Mouse (Mus musculus): ENCODE data around the gene Nhej1. TPM values are rescaled to one million over a fixed set of nuclear protein-coding genes. Genes with fewer than 3 reads are reported as not detected.

The Nhej1 gene
- total RNA-seq, 1 experiment, result 7.7 TPM

GRCm38 (mm10) chr1:74927621-74928296 is 197.2 kb downstream of the Nhej1 start:
- Histone ChIP-seq H3K9me3 (ENCODE audit: control insufficient read depth, insufficient read depth, low read depth, low read length) (no peaks in the 10 kb centered on the region), H3K4me1 (ENCODE audit: control insufficient read depth in 2 of 2, insufficient read depth in 2 of 2, low read length in 2 of 2, poor library complexity in 1 of 2) (peaks cover 3 to 4% of the 10 kb centered on the region in 2 experiments; a peak in 2 of 4 replicates), H3K36me3 (ENCODE audit: control insufficient read depth, insufficient read depth, low read length, poor library complexity, severe bottlenecking) (no peaks in the 10 kb centered on the region), H3K27ac (ENCODE audit: insufficient read depth, low read depth, low read length, poor library complexity, severe bottlenecking) (no peak overlapping the region), H3K9ac (ENCODE audit: insufficient read depth, low read depth, low read length, poor library complexity, severe bottlenecking) (no peak overlapping the region), H3K4me3 (ENCODE audit: insufficient read depth in 1 of 2, low read depth in 1 of 2, low read length in 2 of 2, poor library complexity in 1 of 2, severe bottlenecking in 1 of 2) (no peak overlapping the region)
- TF ChIP-seq MAFK (IDR thresholded peaks at IDR 0.05; ENCODE audit: insufficient read depth, low read depth, low read length), result no peak
- TF ChIP-seq ZC3H11A (IDR thresholded peaks at IDR 0.05; ENCODE audit: borderline replicate concordance, low read depth, low read length), result no peak
- in situ Hi-C loops (cut with MboI; ENCODE audit: low sequenced_read_pairs in 2 of 2, unreplicated experiment in 2 of 2), result no loop called here
- no peak for DNase-seq (ENCODE audit: low read depth, low spot score)

GRCm38 (mm10) chr1:74926721-74927120 is 198.3 kb downstream of the Nhej1 start:
- no peak for DNase-seq (ENCODE audit: low read depth, low spot score)

GRCm38 (mm10) chr1:74924464-74924863 is 200.5 kb downstream of the Nhej1 start:
- Histone ChIP-seq H3K27ac (ENCODE audit: insufficient read depth, low read depth, low read length, poor library complexity, severe bottlenecking) (no peak overlapping the region), H3K4me1 (ENCODE audit: control insufficient read depth in 2 of 2, insufficient read depth in 2 of 2, low read length in 2 of 2, poor library complexity in 1 of 2) (peaks cover 3 to 4% of the 10 kb centered on the region in 2 experiments; a peak in 2 of 4 replicates), H3K36me3 (ENCODE audit: control insufficient read depth, insufficient read depth, low read length, poor library complexity, severe bottlenecking) (no peaks in the 10 kb centered on the region), H3K9me3 (ENCODE audit: control insufficient read depth, insufficient read depth, low read depth, low read length) (no peaks in the 10 kb centered on the region), H3K9ac (ENCODE audit: insufficient read depth, low read depth, low read length, poor library complexity, severe bottlenecking) (no peak overlapping the region), H3K4me3 (ENCODE audit: insufficient read depth in 1 of 2, low read depth in 1 of 2, low read length in 2 of 2, poor library complexity in 1 of 2, severe bottlenecking in 1 of 2) (no peak overlapping the region)
- TF ChIP-seq MAFK (IDR thresholded peaks at IDR 0.05; ENCODE audit: insufficient read depth, low read depth, low read length), result no peak
- no peak for TF ChIP-seq ZNF384 (IDR thresholded peaks at IDR 0.05; ENCODE audit: low read depth, low read length)
- TF ChIP-seq HCFC1 (IDR thresholded peaks at IDR 0.05; ENCODE audit: borderline replicate concordance, insufficient read depth, low read length), result no peak
- TF ChIP-seq ZC3H11A (IDR thresholded peaks at IDR 0.05; ENCODE audit: borderline replicate concordance, low read depth, low read length), result no peak
- TF ChIP-seq CHD2 (IDR thresholded peaks at IDR 0.05; ENCODE audit: low read depth, low read length), result no peak
- DNase-seq (ENCODE audit: low read depth, low spot score), result no peak
- in situ Hi-C loops (cut with MboI; ENCODE audit: low sequenced_read_pairs in 2 of 2, unreplicated experiment in 2 of 2), result no loop called here

More at GRCm38 (mm10) chr1:74926721-74927120, 198.3 kb downstream of the Nhej1 start:
- in situ Hi-C loops (cut with MboI; ENCODE audit: low sequenced_read_pairs in 2 of 2, unreplicated experiment in 2 of 2), result no loop called here
- Histone ChIP-seq H3K4me3 (ENCODE audit: insufficient read depth in 1 of 2, low read depth in 1 of 2, low read length in 2 of 2, poor library complexity in 1 of 2, severe bottlenecking in 1 of 2) (no peak overlapping the region), H3K27ac (ENCODE audit: insufficient read depth, low read depth, low read length, poor library complexity, severe bottlenecking) (no peak overlapping the region), H3K9me3 (ENCODE audit: control insufficient read depth, insufficient read depth, low read depth, low read length) (no peaks in the 10 kb centered on the region), H3K9ac (ENCODE audit: insufficient read depth, low read depth, low read length, poor library complexity, severe bottlenecking) (no peak overlapping the region), H3K36me3 (ENCODE audit: control insufficient read depth, insufficient read depth, low read length, poor library complexity, severe bottlenecking) (no peaks in the 10 kb centered on the region), H3K4me1 (ENCODE audit: control insufficient read depth in 2 of 2, insufficient read depth in 2 of 2, low read length in 2 of 2, poor library complexity in 1 of 2) (peaks cover 3 to 4% of the 10 kb centered on the region in 2 experiments; a peak in 2 of 4 replicates)
- TF ChIP-seq ZC3H11A (IDR thresholded peaks at IDR 0.05; ENCODE audit: borderline replicate concordance, low read depth, low read length) (0 out of 2 replicates have a peak, but pooled peaks have one; percentile 15), ZNF384 (IDR thresholded peaks at IDR 0.05; ENCODE audit: low read depth, low read length) (no peak), CHD2 (IDR thresholded peaks at IDR 0.05; ENCODE audit: low read depth, low read length) (no peak)

Other genes with a start within 250 kb of the Nhej1 start
- not detected in 2 replicates for gene Fev, start 239.8 kb downstream of the Nhej1 start, total RNA-seq (2012; rRNA removed)
- gene Cryba2, start 232.1 kb downstream of the Nhej1 start, total RNA-seq (2012; rRNA removed), result not detected in 2 replicates
- 0.05 TPM in 1 of 2 replicates, not detected in the other for gene Cfap65, start 189.6 kb downstream of the Nhej1 start, total RNA-seq (2012; rRNA removed)
- gene Ihh, start 173.5 kb downstream of the Nhej1 start, total RNA-seq (2012; rRNA removed), result 0.37 and 0.67 TPM in 2 replicates
- gene Slc23a3, start 8.7 kb upstream of the Nhej1 start, total RNA-seq (2012; rRNA removed), result 0.31 TPM in 1 of 2 replicates, not detected in the other
- 20.9 and 27.2 TPM in 2 replicates for gene Cnppd1, start 17.5 kb upstream of the Nhej1 start, total RNA-seq (2012; rRNA removed)
- gene Retreg2, start 17.6 kb upstream of the Nhej1 start, total RNA-seq (2012; rRNA removed), result 27.1 and 37.4 TPM in 2 replicates
- 15.1 and 16.0 TPM in 2 replicates for gene Zfand2b, start 43.4 kb upstream of the Nhej1 start, total RNA-seq (2012; rRNA removed)
- 41.0 and 54.3 TPM in 2 replicates for gene Abcb6, start 55.2 kb upstream of the Nhej1 start, total RNA-seq (2012; rRNA removed)
- 23.0 and 42.5 TPM in 2 replicates for gene Ankzf1, start 67.0 kb upstream of the Nhej1 start, total RNA-seq (2012; rRNA removed)
- gene Atg9a, start 67.0 kb upstream of the Nhej1 start, total RNA-seq (2012; rRNA removed), result 17.2 and 24.4 TPM in 2 replicates
- gene Glb1l, start 85.6 kb upstream of the Nhej1 start, total RNA-seq (2012; rRNA removed), result 5.8 and 7.6 TPM in 2 replicates
- gene Stk16, start 85.6 kb upstream of the Nhej1 start, total RNA-seq (2012; rRNA removed), result 63.6 and 103 TPM in 2 replicates
- gene Tuba4a, start 94.7 kb upstream of the Nhej1 start, total RNA-seq (2012; rRNA removed), result 110 and 124 TPM in 2 replicates
- gene A630095N17Rik, start 106.9 kb upstream of the Nhej1 start, total RNA-seq (2012; rRNA removed), result not detected in 2 replicates
- 15.8 and 17.7 TPM in 2 replicates for gene Dnajb2, start 111.2 kb upstream of the Nhej1 start, total RNA-seq (2012; rRNA removed)
- 8.9 and 9.0 TPM in 2 replicates for gene Ptprn, start 139.3 kb upstream of the Nhej1 start, total RNA-seq (2012; rRNA removed)
- gene Resp18, start 153.2 kb upstream of the Nhej1 start, total RNA-seq (2012; rRNA removed), result 0.90 TPM in 1 of 2 replicates, not detected in the other
- 67.1 and 75.5 TPM in 2 replicates for gene Dnpep, start 192.8 kb upstream of the Nhej1 start, total RNA-seq (2012; rRNA removed)
- gene Des, start 235.1 kb upstream of the Nhej1 start, total RNA-seq (2012; rRNA removed), result 10.8 and 19.4 TPM in 2 replicates

All from ES-E14 (cell line).